Mouse (Mus musculus): ENCODE data around the gene Tmem98.

- TF ChIP-seq USF1 (IDR thresholded peaks at IDR 0.05; ENCODE audit: low read depth) (no peak), REST (IDR thresholded peaks at IDR 0.05; ENCODE audit: insufficient read depth, insufficient read length) (no peak), MAX (IDR thresholded peaks at IDR 0.05; ENCODE audit: low read depth) (no peak), POLR2A (IDR thresholded peaks at IDR 0.05; ENCODE audit: insufficient read length, low read depth) (no peak), CEBPB (IDR thresholded peaks at IDR 0.05; ENCODE audit: insufficient read depth, poor library complexity, severe bottlenecking) (no peak), TCF12 (IDR thresholded peaks at IDR 0.05; ENCODE audit: insufficient read depth, poor library complexity, severe bottlenecking) (no peak), E2F4 (IDR thresholded peaks at IDR 0.05; ENCODE audit: insufficient read depth) (no peak), TCF3 (IDR thresholded peaks at IDR 0.05; ENCODE audit: insufficient read length, low read depth) (no peak)
Measured at GRCm38 (mm10) chr11:80762066-80762465, 47.9 kb upstream of the Tmem98 start.
